Mouse (Mus musculus) c-Kit-negative CD71-positive TER-119-positive erythroid progenitor cells, embryonic 14.5 days (primary cell): ENCODE data around the gene Synm.

ENCODE experiments used
- DNase-seq: peaks from one replicate; pipeline ENCODE4 v3.0.0-alpha.2; 2013; ENCODE audit warnings: low read depth, low spot score

Synm gene

GRCm38 (mm10) chr7:67699301-67699700 lies 60.2 kb downstream of the Synm start:
- DNase-seq = no peak

- no peak for DNase-seq
Observed at GRCm38 (mm10) chr7:67697892-67698630, 61.5 kb downstream of the Synm start.

DNA sequence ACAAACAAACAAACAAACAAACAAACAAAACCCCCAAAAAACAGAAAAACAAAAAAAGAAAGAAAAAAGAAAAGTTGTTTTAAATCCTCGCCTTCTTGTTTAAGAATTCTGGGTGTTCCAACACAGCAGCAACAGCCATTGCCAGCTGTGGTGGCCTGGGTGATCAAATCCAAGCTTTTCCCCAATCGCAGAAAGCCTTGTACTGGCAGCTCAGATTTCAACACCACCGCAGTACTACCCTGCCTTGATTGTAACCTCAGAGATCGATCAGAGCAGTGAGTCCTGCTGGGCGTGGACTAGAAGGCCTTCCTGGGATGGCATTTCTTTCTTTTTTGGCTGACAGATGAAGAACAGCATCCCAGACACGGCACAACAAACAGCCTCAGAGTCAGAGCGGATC lies 63.6 kb downstream of the Synm start:
- no peak for DNase-seq

- DNase-seq = no peak
Observed at GRCm38 (mm10) chr7:67692791-67693538, 66.6 kb downstream of the Synm start.

- DNase-seq = no peak
Observed at GRCm38 (mm10) chr7:67692141-67692540, 67.4 kb downstream of the Synm start.

DNA sequence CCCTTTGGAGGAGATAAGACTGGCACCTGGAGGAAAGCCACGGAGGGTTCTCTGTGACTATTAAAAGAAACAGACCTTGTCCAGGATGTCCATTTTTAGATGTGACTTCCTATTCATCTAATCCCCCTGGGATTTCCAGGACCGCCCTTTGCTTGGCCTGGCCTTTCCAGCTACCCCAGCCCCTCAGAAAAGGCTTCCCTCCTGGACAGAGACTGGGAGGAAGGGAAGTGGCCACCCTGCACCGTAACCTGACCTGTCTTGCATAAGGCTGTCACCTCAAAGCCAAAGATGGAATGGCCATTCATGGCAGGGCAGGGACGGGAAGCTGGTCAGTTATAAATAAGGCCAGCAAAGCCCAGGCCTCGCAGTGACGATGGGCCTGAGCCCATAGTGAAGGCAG lies 68.5 kb downstream of the Synm start:
- DNase-seq = no peak

DNA sequence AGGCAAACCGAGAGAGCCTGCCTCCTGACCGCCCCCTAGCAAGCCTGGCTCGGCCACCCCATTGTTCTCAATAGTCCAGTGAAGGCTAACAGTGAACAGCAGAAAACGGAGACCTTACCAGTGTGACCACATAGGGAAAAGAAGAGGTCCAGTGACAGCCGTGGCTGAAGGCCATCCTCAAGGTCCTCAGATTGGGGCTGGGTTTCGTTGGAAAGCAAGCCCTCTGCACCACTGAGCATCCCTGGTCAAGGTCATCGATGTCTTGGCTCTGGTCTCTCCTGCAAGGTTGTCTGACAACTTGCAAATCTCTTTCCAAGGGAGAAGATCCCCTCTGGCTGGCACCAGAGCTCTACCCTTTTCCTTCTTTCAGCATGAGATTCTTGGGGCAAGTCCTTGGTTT lies 69.7 kb downstream of the Synm start:
- no peak for DNase-seq

GRCm38 (mm10) chr7:67688281-67688680 lies 71.3 kb downstream of the Synm start:
- DNase-seq = no peak

GRCm38 (mm10) chr7:67686545-67686944 lies 73.0 kb downstream of the Synm start:
- DNase-seq = no peak

- no peak for DNase-seq
Observed at GRCm38 (mm10) chr7:67683006-67683405, 76.5 kb downstream of the Synm start.

DNA sequence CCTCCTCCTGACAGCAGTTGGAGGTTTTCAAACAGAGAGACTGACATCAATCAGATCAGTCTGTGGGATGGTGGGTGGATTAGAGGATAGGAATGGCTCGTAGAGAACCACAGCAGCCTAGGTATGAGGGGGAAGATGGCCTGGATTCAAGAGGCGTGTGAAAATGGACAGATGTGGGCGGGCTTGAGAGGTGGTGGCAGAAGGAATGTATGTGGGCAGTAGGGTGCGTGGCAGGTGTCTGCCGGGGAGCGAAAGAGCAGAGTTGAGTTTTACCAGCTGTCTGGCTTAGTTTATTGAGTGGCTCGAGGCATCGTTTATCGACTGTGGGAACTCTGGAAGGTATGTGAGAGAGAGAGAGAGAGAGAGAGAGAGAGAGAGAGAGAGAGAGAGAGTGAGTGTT lies 78.5 kb downstream of the Synm start:
- DNase-seq = no peak
